Mouse (Mus musculus) ES-Bruce4 (cell line): ENCODE measurements around the gene Traf2.

Experiments
- CTCF ChIP-seq: IDR thresholded peaks from one replicate; pipeline ENCODE4 v1.8.1; 2011; ENCODE audit warnings: low read depth, low read length
- EP300 ChIP-seq: IDR thresholded peaks from 2 replicates; pipeline ENCODE4 v1.6.1; 2011; ENCODE audit warnings: low read depth, low read length; ENCODE audit not compliant: insufficient read depth
- POLR2A ChIP-seq: IDR thresholded peaks from one replicate; pipeline ENCODE4 v1.8.1; 2011; ENCODE audit warnings: low read length; ENCODE audit not compliant: insufficient read depth

DNA sequence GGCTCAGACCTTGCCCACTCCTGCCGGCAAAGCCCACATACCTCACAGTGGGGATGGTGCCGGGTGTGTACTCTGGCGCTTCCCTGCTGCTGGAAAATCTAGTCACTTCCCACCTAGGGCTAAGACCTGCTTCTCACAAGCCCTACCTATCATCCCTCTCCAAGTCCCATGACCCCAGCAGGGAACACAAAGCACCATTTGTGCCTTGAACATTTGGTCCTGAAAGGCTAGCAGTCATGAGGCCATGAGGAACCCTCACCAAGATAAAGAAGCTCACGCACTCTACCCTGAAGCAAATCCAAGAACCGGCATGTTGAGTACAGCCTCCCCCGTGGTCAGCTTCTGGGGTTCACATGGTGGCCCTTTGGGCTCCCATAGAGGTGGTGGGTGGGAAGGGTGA, 76.8 kb downstream of the Traf2 start, which contains the start of gene Ptgds:
- TF ChIP-seq CTCF (no peak), EP300 (no peak), POLR2A (no peak)
